In the genomic region with DNA sequence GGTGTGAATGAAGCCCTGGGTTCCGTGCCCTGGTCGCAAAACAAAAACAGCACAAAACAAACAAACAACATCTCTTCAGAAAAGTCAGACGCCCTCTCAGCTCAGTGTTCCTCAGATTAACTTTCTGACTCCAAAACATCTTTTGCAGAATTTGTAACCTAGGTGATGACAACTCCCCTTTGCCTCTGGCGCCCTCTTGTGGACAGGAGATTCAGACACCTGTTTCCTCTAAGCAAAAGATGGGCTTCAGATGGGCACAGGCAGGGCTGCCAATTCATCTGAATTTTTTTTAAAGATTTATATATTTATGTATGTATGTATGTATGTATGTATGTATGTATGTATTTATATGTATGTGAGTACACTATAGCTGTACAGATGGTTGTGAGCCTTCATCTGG, we compare ENCODE assay signal across 8 mouse cellular contexts. TPM values are rescaled to one million over a fixed set of nuclear protein-coding genes. Genes with fewer than 3 reads are reported as not detected.
DNase-seq lines count a peak whose midpoint lies in the region; ATAC-seq and TF ChIP-seq lines count a peak whose summit lies in the region.

No protein-coding gene starts in this region.

- TF ChIP-seq RAD21 in MEL (IDR thresholded peaks at IDR 0.05; ENCODE audit: low read depth, low read length) = peak; percentile 69

- ATAC-seq in heart, embryonic 11.5 days (replicated peaks; ENCODE audit: insufficient number of reproducible peaks, low FRiP score, low TSS enrichment) = no peak

- H3K4me2 ChIP-seq in heart, embryonic 11.5 days = no peak overlapping the region

- H3K79me2 ChIP-seq in MEL (ENCODE audit: control insufficient read depth, insufficient read depth, low read length, poor library complexity) = no peaks in the 10 kb centered on the region

- intact Hi-C loops in heart, postnatal 10 days (cut with DNase I) = loop anchor here (1.0 to 2.0 kb wide), 2 partner anchors 44 to 109 kb away; no protein-coding TSS in a partner anchor
- intact Hi-C loops in left cerebral cortex, postnatal 36 days (cut with DNase I) = no loop called here

- no peak for TF ChIP-seq POLR2A in MEL (IDR thresholded peaks at IDR 0.05; ENCODE audit: control insufficient read depth in 1 of 2, insufficient read depth in 1 of 2, low read depth in 1 of 2, low read length in 2 of 2, poor library complexity in 1 of 2)

- H3K9ac ChIP-seq in heart, embryonic 11.5 days (ENCODE audit: low read depth, low read length) = no peak overlapping the region
- no peak overlapping the region for H3K9ac ChIP-seq in MEL (ENCODE audit: control insufficient read depth, low read depth, low read length, poor library complexity, severe bottlenecking)

- no peak for TF ChIP-seq EP300 in MEL (IDR thresholded peaks at IDR 0.05; ENCODE audit: low read depth in 1 of 2, low read length in 2 of 2)

- H3K4me3 ChIP-seq in heart, embryonic 11.5 days (ENCODE audit: low read depth, low read length) = no peak overlapping the region
- H3K4me3 ChIP-seq in MEL (ENCODE audit: control insufficient read depth in 1 of 2, insufficient read depth in 1 of 2, low read depth in 2 of 2, low read length in 2 of 2) = no peak overlapping the region

- peaks cover 36% of the 10 kb centered on the region for H3K36me3 ChIP-seq in heart, embryonic 11.5 days (ENCODE audit: control insufficient read depth, insufficient read depth, low read length)
- no peaks in the 10 kb centered on the region; a peak in 2 of 4 replicates for H3K36me3 ChIP-seq in MEL (ENCODE audit: control insufficient read depth in 1 of 2, insufficient read depth in 2 of 2, low read length in 2 of 2)

- TF ChIP-seq CTCF in MEL (IDR thresholded peaks at IDR 0.05 in 2 of 3, conservative IDR thresholded peaks at IDR 0.05 in 1 of 3; ENCODE audit: control insufficient read depth in 1 of 3, insufficient read depth in 1 of 3, low read depth in 2 of 3, low read length in 3 of 3, poor library complexity in 1 of 3, severe bottlenecking in 1 of 3) = peak; percentile 64 to 82 (median 70)

- no peaks in the 10 kb centered on the region for H3K27me3 ChIP-seq in heart, embryonic 11.5 days (ENCODE audit: control insufficient read depth, insufficient read depth, low read length)
- no peaks in the 10 kb centered on the region for H3K27me3 ChIP-seq in MEL (ENCODE audit: control insufficient read depth in 1 of 2, insufficient read depth in 2 of 2, low read length in 2 of 2)

- DNase-seq in heart, adult 18-20 months = peak; percentile 72 to 92
- peak; percentile 79 for DNase-seq in MEL (ENCODE audit: low read depth, low spot score)
- peak; percentile 93 to 97 for DNase-seq in cerebellum, postnatal 10 days
- DNase-seq in heart, postnatal 10 days = peak; percentile 75 to 90
- peak; percentile 68 to 71 for DNase-seq in left cerebral cortex, postnatal 36 days (ENCODE audit: low spot score in 2 of 2)
- peak; percentile 53 for DNase-seq in retina, adult 2 months (ENCODE audit: low read depth, low spot score)
- DNase-seq in thymus, postnatal 25 days = peak; percentile 79

- no peaks in the 10 kb centered on the region for H3K9me3 ChIP-seq in heart, embryonic 11.5 days (replicated peaks; ENCODE audit: control insufficient read depth, low read length)
- no peaks in the 10 kb centered on the region for H3K9me3 ChIP-seq in MEL (replicated peaks; ENCODE audit: insufficient read depth, low read length)

- no peak overlapping the region for H3K27ac ChIP-seq in heart, embryonic 11.5 days (ENCODE audit: low read depth, low read length)
- no peak overlapping the region for H3K27ac ChIP-seq in MEL (ENCODE audit: control insufficient read depth, low read depth, low read length)

- WGBS in heart, embryonic 11.5 days (ENCODE audit: insufficient replicate concordance) = 35% methylated on average over 4 of the region's 4 CpGs

- no peaks in the 10 kb centered on the region for H3K4me1 ChIP-seq in heart, embryonic 11.5 days (ENCODE audit: control insufficient read depth, insufficient read depth, low read length)
- H3K4me1 ChIP-seq in MEL (ENCODE audit: control insufficient read depth in 1 of 2, insufficient read depth in 2 of 2, low read length in 2 of 2) = peaks cover 0 to 10% of the 10 kb centered on the region in 2 experiments; a peak in 3 of 4 replicates

TF ChIP-seq in MEL, 35 proteins besides CTCF, POLR2A, EP300 and RAD21:
- TF ChIP-seq ZC3H11A (IDR thresholded peaks at IDR 0.05; ENCODE audit: low read depth, low read length) (peak; percentile 64), SMC3 (IDR thresholded peaks at IDR 0.05; ENCODE audit: low read depth, low read length) (peak; percentile 70), GATA1 (IDR thresholded peaks at IDR 0.05; ENCODE audit: low read depth, low read length) (no peak), ELF1 (IDR thresholded peaks at IDR 0.05; ENCODE audit: low read depth, low read length) (no peak)

RNA-seq across cellular contexts. Expression of gene Eif4g3, which starts 40.0 kb away (rescaled TPM):
- total RNA-seq in heart, adult 18-20 months (2021) = 10 to 100 TPM; 38.1 to 45.7 TPM
- 30.5 and 33.6 TPM in 2 replicates for polyA plus RNA-seq in heart, embryonic 11.5 days (2014; fragmentation: Nextera tagmentation; extraction: Ambion mirVana)
- 22.8 and 27.8 TPM in 2 replicates for total RNA-seq in MEL (2012; rRNA removed)
- 10 to 100 TPM in 1 of 2 experiments, not detected in 1; 63.7 TPM for polyA plus RNA-seq in MEL (2012; ENCODE audit: insufficient read depth in 1 of 2, insufficient read length in 2 of 2, low read depth in 1 of 2, low replicate concordance in 2 of 2, missing spikeins in 1 of 2)
- total RNA-seq in heart, postnatal 10 days (2021) = 10 to 100 TPM; 59.1 to 60.6 TPM
- 100 to 1,000 TPM; 168 to 190 TPM for total RNA-seq in left cerebral cortex, postnatal 36 days (2021)
